ENCODE assay signal across 15 mouse cellular contexts in genomic region chr9:104375573-104375972, GRCm38 (mm10). TPM values are rescaled to one million over a fixed set of nuclear protein-coding genes. Genes with fewer than 3 reads are reported as not detected.
"Had no signal": no experiment of that assay in that cellular context is flagged by ENCODE, and none has a peak within 500 bp of the region (broad histone marks: within the 10 kb centered on the region; RNA-seq: fewer than 3 reads in every experiment).

No protein-coding gene starts in this region.

- H3K4me2 ChIP-seq: limb, embryonic 12.5 days; liver, embryonic 13.5 days; lung, embryonic 15.5 days; midbrain, embryonic 13.5 days; neural tube, embryonic 12.5 days had no signal

- H3K9ac ChIP-seq: limb, embryonic 12.5 days; liver, embryonic 13.5 days; liver, postnatal 0 days; lung, embryonic 15.5 days; midbrain, embryonic 13.5 days; neural tube, embryonic 12.5 days had no signal

- H3K9me3 ChIP-seq: limb, embryonic 12.5 days; liver, embryonic 13.5 days; lung, embryonic 15.5 days; midbrain, embryonic 13.5 days; neural tube, embryonic 12.5 days had no signal

- ATAC-seq: liver, postnatal 0 days; midbrain, embryonic 13.5 days had no signal

- H3K27me3 ChIP-seq: limb, embryonic 12.5 days; liver, embryonic 13.5 days; lung, embryonic 15.5 days; midbrain, embryonic 13.5 days; neural tube, embryonic 12.5 days had no signal

- H3K4me1 ChIP-seq: limb, embryonic 12.5 days; liver, embryonic 13.5 days; lung, embryonic 15.5 days; midbrain, embryonic 13.5 days; neural tube, embryonic 12.5 days had no signal

- DNase-seq: kidney, postnatal 10 days; kidney, postnatal 4 days; liver; liver, embryonic 13.5 days; liver, postnatal 0 days; lung, postnatal 14 days; spleen, adult 18-20 months; thymus, adult 18-20 months; thymus, postnatal 36 days had no signal

- H3K36me3 ChIP-seq: limb, embryonic 12.5 days; liver, embryonic 13.5 days; lung, embryonic 15.5 days; midbrain, embryonic 13.5 days; neural tube, embryonic 12.5 days had no signal

- H3K27ac ChIP-seq: layer of hippocampus, adult 2 months; limb, embryonic 12.5 days; liver, embryonic 13.5 days; lung, embryonic 15.5 days; macrophage; midbrain, embryonic 13.5 days; neural tube, embryonic 12.5 days had no signal

- H3K4me3 ChIP-seq: layer of hippocampus, adult 2 months; limb, embryonic 12.5 days; liver, embryonic 13.5 days; lung, embryonic 15.5 days; midbrain, embryonic 13.5 days; neural tube, embryonic 12.5 days had no signal

RNA-seq across cellular contexts. Expression of gene Acpp, which starts 38.0 kb away (rescaled TPM):
- polyA plus RNA-seq: neural tube, embryonic 12.5 days had no signal
